Mouse (Mus musculus): ENCODE results near the gene Slc5a3.

Slc5a3 gene

DNA sequence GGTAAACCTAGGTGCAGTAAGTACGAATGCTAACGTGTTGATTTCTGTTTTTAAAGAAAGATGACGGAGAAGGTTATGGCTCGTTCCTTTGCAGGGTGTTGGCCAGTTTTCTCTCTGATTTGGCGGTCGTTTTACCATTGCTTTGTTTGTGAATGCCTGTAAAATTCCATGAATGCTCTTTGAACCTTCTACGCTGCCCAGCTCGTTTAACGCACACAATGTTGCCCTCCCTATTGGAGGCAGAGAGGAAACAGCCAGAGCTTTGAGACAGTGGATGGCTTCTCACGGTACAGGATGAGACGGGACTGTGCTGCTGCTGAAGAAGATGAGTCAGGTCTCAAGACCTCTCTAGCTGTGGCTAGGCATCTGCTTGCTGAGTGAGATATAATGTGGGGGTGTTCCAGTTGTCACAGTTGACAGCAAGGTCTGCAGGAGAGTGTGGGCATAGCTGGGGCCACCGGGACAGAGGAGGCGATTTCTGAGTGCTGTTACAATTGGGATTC is 60.9 kb downstream of the Slc5a3 start:
- in situ Hi-C loops (cut with MseI, MboI), result no loop called here

DNA sequence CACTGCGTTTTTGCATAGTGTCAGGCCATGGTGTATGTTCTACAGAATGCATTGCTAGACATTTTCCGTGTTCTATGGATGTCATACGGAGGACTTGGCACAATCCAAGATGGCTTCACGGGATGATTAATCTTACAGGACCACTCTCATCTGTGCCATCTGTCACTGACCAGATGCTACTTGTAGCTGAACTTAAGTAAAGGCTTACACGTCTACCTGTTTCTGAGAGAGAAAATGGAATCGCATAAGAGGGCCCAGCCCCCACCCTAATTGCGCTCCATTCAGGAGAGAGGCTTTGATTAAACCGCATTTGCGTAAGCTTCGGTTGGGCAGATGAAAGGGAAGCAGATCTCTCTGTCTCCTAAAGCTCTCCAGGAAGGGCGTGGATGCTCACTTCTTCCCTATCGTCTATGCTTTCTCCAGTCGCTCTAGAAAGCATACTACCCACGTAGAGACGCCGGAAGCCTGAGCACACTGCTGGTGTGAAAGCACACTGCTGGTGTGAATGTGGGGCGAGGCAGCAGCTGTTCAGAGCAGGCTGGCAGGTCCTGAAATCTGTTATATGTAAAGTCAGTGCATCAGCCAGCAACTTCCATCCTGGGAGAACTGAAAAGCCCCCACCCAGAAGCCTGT is 62.9 kb downstream of the Slc5a3 start:
- in situ Hi-C loops (cut with MseI, MboI), result no loop called here

DNA sequence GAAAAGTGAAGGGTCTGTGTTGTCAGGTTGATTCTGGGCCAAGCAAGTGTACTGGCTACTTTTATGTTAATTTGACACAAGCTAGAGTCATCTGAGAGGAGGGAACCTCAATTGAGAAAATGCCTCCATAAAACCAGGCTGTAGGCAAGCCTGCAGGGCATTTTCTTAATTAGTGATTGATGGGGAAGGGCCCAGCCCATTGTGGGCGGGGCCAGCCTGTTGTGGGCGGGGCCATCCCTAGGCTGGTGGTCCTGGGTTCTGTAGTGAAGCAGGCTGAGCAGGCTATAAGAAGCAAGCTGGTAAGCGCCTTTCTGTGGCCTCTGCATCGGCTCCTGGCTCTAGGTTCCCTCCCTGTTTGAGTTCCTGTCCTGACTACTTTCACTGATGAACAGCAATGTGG is 69.1 kb downstream of the Slc5a3 start:
- in situ Hi-C loops (cut with MseI, MboI), result no loop called here

DNA sequence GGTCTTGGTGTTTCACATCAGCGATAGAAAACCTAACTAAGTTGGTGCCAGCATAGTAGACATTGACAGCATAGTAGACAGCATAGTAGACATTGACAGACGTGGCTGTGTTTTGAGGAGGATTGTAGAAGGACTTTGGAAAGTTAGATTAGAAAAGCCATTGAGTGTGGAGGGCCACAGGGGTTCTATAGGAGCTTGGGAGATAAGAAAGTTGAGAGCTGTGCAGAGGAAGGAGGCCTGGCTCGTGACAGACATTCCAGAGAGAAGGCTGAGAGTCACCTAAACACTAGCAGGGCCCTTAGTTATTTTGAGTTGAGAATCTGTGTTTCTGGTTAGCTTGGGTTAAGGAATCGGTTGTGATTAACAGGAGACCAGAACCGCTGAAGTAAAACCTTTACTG is 69.5 kb downstream of the Slc5a3 start:
- in situ Hi-C loops (cut with MseI, MboI), result no loop called here

DNA sequence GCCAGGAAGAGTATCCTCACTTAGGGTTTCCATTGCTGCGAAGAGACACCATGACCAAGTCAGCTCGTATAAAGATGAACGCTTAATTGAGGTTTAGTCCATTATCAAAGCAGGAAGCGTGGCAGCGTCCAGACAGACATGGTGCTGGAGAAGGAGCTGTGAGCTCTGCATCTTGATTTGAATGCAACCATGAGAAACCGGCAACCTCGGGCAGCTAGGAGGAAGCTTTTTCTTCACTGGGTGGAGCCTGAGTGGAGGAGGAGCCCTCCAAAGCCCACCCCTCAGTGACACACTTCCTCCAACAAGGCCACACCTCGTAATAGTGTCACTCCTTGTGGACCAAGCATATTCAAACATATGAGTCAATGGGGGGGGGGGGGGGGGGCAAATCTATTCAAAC is 71.7 kb downstream of the Slc5a3 start:
- in situ Hi-C loops (cut with MseI, MboI), result no loop called here

DNA sequence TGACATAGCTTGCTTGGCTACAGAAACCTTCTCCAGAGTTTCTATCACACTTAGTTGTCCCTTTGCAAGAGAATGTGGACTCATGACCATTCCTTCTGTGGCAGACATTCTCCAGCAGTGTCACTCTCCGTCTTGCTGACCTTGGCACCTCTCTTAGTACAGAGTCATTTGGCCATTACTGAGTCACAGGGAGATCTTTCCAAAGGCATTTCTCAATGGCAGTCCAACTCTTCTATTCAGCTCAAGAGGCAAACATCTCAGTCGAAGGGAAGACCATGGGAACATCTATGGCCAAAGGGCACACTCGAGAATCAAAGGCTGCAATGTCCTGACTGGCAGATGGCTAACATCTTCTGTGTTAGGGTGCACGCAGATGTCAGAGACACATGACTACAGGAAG is 74.4 kb downstream of the Slc5a3 start:
- in situ Hi-C loops (cut with MseI, MboI), result no loop called here

DNA sequence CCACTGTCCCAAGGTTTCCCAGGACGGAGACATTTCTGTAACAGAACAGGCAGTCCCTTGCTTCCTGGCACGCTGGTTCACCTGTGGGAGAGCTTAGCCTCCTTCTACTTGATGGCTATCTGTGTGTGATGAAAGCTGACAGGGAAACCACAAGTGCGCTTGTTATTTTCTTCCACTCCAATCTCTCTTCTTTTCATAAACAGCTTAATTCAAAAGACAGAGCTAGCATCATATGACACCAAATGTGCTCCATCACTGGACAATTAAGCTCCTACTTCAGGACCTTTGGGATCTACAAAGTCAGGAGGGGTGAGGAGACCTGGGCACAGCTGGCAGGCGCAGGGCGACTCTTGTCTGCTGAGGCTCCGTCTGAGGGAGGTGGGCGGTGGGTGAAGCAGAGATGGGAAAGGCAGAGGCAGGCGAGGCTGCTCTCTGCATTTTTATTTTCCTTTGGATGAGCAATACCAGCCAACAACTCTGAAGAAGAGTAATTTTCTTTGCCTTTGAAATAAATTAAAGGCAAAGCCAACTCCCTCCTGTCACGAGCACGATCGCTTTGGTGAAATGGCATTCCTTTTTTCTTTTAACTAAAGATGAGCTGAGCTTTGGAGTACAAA is 76.1 kb downstream of the Slc5a3 start:
- in situ Hi-C loops (cut with MseI, MboI), result no loop called here

DNA sequence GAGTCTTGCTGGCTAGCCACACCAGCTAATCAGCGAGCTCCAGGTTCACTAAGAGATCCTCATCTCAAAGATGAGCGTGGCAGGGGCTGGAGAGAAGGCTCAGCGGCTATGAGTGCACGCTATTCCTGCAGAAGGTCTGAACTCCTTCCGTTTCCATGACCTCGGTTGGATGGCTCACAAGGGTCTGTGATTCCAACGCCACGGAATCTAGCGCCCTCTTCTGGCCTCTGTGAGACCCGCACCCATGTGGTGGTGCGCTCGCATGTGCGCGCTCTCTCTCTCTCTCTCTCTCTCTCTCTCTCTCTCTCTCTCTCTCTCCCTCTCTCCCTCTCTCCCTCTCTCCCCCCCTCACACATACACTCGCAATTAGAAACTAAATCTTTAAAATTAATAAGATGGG is 78.2 kb downstream of the Slc5a3 start:
- in situ Hi-C loops (cut with MseI, MboI), result no loop called here
